Comparison of ENCODE assay signal across 1 mouse cellular context in genomic region chr12:80434601-80434960, GRCm38 (mm10).
TF ChIP-seq lines count a peak whose summit lies in the region.

No protein-coding gene starts in this region.

TF ChIP-seq in CH12.LX, 34 proteins besides CTCF, POLR2A, EP300 and RAD21 (continued from another document):
- no peak for TF ChIP-seq KAT2A (IDR thresholded peaks at IDR 0.05; ENCODE audit: insufficient replicate concordance, low read length)
- no peak for TF ChIP-seq ZKSCAN1 (IDR thresholded peaks at IDR 0.05; ENCODE audit: borderline replicate concordance, low read depth, low read length)
- TF ChIP-seq RCOR1 (conservative IDR thresholded peaks at IDR 0.05; ENCODE audit: low read depth, low read length): no peak
- no peak for TF ChIP-seq SIN3A (IDR thresholded peaks at IDR 0.05; ENCODE audit: low read length)
- peak; percentile 5; the same call in 1 of the 2 replicates for TF ChIP-seq TCF12 (IDR thresholded peaks at IDR 0.05; ENCODE audit: low read depth, low read length)
- no peak for TF ChIP-seq UBTF (IDR thresholded peaks at IDR 0.05; ENCODE audit: low read depth, low read length)
- TF ChIP-seq ZMIZ1 (IDR thresholded peaks at IDR 0.05; ENCODE audit: low read depth, low read length): no peak
- TF ChIP-seq E2F4 (IDR thresholded peaks at IDR 0.05; ENCODE audit: insufficient replicate concordance, low read depth, low read length): no peak
- TF ChIP-seq CHD1 (IDR thresholded peaks at IDR 0.05; ENCODE audit: low read depth, low read length): no peak
- no peak for TF ChIP-seq USF1 (IDR thresholded peaks at IDR 0.05; ENCODE audit: low read depth, low read length)
- TF ChIP-seq NRF1 (IDR thresholded peaks at IDR 0.05; ENCODE audit: low read depth, low read length): no peak
- TF ChIP-seq CHD2 (IDR thresholded peaks at IDR 0.05; ENCODE audit: low read length): no peak
- no peak for TF ChIP-seq BHLHE40 (IDR thresholded peaks at IDR 0.05; ENCODE audit: low read depth, low read length)
- no peak for TF ChIP-seq PAX5 (IDR thresholded peaks at IDR 0.05; ENCODE audit: low read length)
- no peak for TF ChIP-seq MEF2A (IDR thresholded peaks at IDR 0.05; ENCODE audit: borderline replicate concordance, low read depth, low read length)
- no peak for TF ChIP-seq NELFE (IDR thresholded peaks at IDR 0.05; ENCODE audit: low read depth, low read length)
- no peak for TF ChIP-seq USF2 (conservative IDR thresholded peaks at IDR 0.05; ENCODE audit: low read depth, low read length)
- TF ChIP-seq MAZ (IDR thresholded peaks at IDR 0.05; ENCODE audit: low read depth, low read length): no peak
- no peak for TF ChIP-seq POLR2AphosphoS2 (IDR thresholded peaks at IDR 0.05; ENCODE audit: low read depth, low read length)
